Mouse (Mus musculus): ENCODE measurements around the gene Ctrc. TPM values are rescaled to one million over a fixed set of nuclear protein-coding genes. Genes with fewer than 3 reads are reported as not detected.
A peak's percentile ranks its signal among the peaks of the same experiment; 100 is the strongest.
"Not testable (repeated sequence)": the region's sequence is repeated elsewhere in the genome, so short reads cannot be mapped to it uniquely, and the experiment has no call there.

Gene Ctrc
- polyA plus RNA-seq, 1 experiment from 2014 or later = 0.18 TPM

DNA sequence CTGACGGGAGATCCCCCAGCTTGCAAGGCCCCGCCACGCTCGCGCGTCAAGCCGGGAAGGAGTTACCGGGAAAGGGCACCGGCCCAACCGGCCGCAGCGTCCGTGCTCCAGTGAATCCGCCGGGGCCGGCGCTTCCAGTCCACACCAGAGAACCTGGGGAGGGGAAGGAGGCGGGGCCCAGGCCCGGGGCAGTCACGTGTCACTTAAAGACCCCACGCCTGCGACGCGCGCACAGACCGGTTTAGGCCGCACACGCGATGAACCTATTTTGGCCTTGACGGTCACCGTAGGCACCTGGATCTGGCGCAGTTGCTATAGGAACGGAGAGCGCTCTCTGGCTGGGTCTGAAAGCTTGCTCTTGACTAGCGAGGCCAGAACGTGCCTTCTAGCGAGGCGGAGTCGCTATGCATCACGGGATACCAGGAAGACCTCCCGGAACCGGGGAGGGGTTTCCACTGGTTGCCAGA lies 55.6 kb downstream of the Ctrc start, which contains the start of gene Dnajc16:
Dnajc16 (minus strand) TSS at position 408 of the 467 bp plus-strand sequence.
- peak within 1 kb of the TSS; percentile 83 for H3K4me3 ChIP-seq (replicated peaks; ENCODE audit: low read length)
- peaks cover 26% of the 10 kb centered on the region for H3K4me1 ChIP-seq (ENCODE audit: control insufficient read depth, insufficient read depth, low read length)
- H3K27me3 ChIP-seq (ENCODE audit: control insufficient read depth, insufficient read depth, low read length) = no peaks in the 10 kb centered on the region
- WGBS = under 1% methylated on average over 42 of the region's 42 CpGs
- no peaks in the 10 kb centered on the region for H3K9me3 ChIP-seq (replicated peaks; ENCODE audit: control insufficient read depth, low read length)
- peak; percentile 85 for ATAC-seq (ENCODE audit: insufficient read depth, low FRiP score)
- peak within 1 kb of the TSS; percentile 85 for H3K27ac ChIP-seq (ENCODE audit: low read length)
- peak within 1 kb of the TSS; percentile 90 for H3K4me2 ChIP-seq (ENCODE audit: low read depth, low read length)
- no peaks in the 10 kb centered on the region for H3K36me3 ChIP-seq (ENCODE audit: control insufficient read depth, insufficient read depth, low read length)
- peak within 1 kb of the TSS; percentile 94 for H3K9ac ChIP-seq (ENCODE audit: low read length)

DNA sequence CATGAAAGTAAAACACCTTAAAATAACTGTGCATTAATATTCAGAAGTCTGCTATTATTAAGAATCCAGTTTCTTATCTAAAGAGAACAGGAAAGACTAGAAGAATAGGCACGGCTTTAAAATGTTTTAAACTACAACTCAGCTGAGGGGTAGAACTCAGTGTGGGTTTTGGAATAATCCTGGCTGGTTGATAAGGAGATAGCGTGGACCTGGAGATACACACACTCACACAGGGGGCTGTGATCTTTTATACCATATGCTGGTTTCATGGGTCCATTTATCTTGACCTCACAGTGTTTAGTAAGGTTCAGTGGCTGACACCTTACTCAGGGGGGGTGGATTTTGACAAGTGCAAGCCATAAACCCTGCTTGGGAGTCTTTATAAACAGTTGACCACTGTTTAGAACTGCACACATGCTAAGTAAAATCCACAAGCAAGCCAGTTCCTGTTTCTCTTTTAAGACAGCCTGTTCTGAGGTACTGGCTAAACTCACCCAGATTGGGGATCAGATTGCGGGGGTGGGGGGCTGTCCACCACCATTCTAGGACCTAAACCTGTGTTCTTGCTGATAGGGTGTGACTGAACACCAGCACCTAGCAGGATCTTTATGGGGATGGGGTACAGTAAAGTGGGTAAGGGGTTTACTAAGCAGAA lies 56.5 kb downstream of the Ctrc start:
- ATAC-seq (ENCODE audit: insufficient read depth, low FRiP score) = no peak
- peak overlapping the region; percentile 90 for H3K4me2 ChIP-seq (ENCODE audit: low read depth, low read length)
- WGBS = 32% methylated on average over 3 of the region's 3 CpGs
- peak overlapping the region; percentile 85 for H3K27ac ChIP-seq (ENCODE audit: low read length)
- peaks cover 18% of the 10 kb centered on the region for H3K4me1 ChIP-seq (ENCODE audit: control insufficient read depth, insufficient read depth, low read length)
- peaks cover 3% of the 10 kb centered on the region; the same call in 1 of the 2 replicates for H3K36me3 ChIP-seq (ENCODE audit: control insufficient read depth, insufficient read depth, low read length)
- H3K9ac ChIP-seq (ENCODE audit: low read length) = peak overlapping the region; percentile 94
- no peaks in the 10 kb centered on the region for H3K27me3 ChIP-seq (ENCODE audit: control insufficient read depth, insufficient read depth, low read length)
- peak overlapping the region; percentile 83 for H3K4me3 ChIP-seq (replicated peaks; ENCODE audit: low read length)
- H3K9me3 ChIP-seq (replicated peaks; ENCODE audit: control insufficient read depth, low read length) = no peaks in the 10 kb centered on the region

DNA sequence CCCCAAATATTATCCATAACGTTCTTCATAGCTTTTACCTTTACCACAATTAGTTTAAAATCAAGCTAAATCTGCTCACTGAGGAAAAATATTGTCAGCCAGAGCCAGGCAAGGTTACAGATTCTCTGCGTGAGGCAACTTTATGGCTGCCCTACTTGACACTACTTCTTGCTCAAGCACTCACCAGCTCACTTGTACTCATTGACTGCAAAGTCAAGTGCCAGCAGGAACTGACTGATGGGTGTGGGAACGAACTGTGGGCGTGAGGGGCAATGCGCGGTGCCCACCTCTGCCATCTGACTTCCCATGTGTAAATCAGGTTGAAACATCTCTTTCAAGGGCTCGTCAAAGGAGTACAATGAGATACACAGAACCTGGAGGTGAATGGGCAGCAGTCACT lies 58.7 kb downstream of the Ctrc start:
- 91% methylated on average over 7 of the region's 7 CpGs for WGBS
- Histone ChIP-seq H3K9ac (ENCODE audit: low read length) (no peak overlapping the region), H3K4me1 (ENCODE audit: control insufficient read depth, insufficient read depth, low read length) (peaks cover 10% of the 10 kb centered on the region), H3K9me3 (replicated peaks; ENCODE audit: control insufficient read depth, low read length) (no peaks in the 10 kb centered on the region), H3K27ac (ENCODE audit: low read length) (no peak overlapping the region), H3K36me3 (ENCODE audit: control insufficient read depth, insufficient read depth, low read length) (peaks cover 7% of the 10 kb centered on the region; the same call in 1 of the 2 replicates), H3K4me2 (ENCODE audit: low read depth, low read length) (no peak overlapping the region), H3K4me3 (replicated peaks; ENCODE audit: low read length) (no peak overlapping the region), H3K27me3 (ENCODE audit: control insufficient read depth, insufficient read depth, low read length) (no peaks in the 10 kb centered on the region)
- no peak for ATAC-seq (ENCODE audit: insufficient read depth, low FRiP score)

DNA sequence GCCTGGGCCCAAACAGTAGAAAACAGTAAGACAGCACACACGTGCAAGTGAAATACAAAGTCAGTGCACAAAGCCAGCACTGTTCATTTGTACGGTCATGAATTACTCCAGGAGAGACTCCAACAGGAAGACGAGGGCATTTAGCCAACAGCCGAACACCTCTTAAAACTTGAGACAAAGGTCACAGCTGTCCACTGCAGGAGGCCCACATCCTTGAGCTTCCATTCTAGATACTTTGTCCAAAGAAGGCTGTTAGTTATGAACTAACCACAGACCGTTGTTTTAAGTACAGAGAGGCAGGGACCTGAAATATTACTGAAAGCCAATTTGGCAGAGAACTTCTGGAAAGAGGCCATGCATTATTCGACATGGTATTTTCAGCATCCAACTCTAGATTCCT lies 59.1 kb downstream of the Ctrc start:
- H3K9me3 ChIP-seq (replicated peaks; ENCODE audit: control insufficient read depth, low read length) = no peaks in the 10 kb centered on the region
- peaks cover 10% of the 10 kb centered on the region for H3K4me1 ChIP-seq (ENCODE audit: control insufficient read depth, insufficient read depth, low read length)
- no peak overlapping the region for H3K9ac ChIP-seq (ENCODE audit: low read length)
- H3K27ac ChIP-seq (ENCODE audit: low read length) = no peak overlapping the region
- no peak overlapping the region for H3K4me3 ChIP-seq (replicated peaks; ENCODE audit: low read length)
- ATAC-seq (ENCODE audit: insufficient read depth, low FRiP score) = no peak
- peaks cover 7% of the 10 kb centered on the region; the same call in 1 of the 2 replicates for H3K36me3 ChIP-seq (ENCODE audit: control insufficient read depth, insufficient read depth, low read length)
- 63% methylated on average over 6 of the region's 6 CpGs for WGBS
- no peak overlapping the region for H3K4me2 ChIP-seq (ENCODE audit: low read depth, low read length)
- H3K27me3 ChIP-seq (ENCODE audit: control insufficient read depth, insufficient read depth, low read length) = no peaks in the 10 kb centered on the region

DNA sequence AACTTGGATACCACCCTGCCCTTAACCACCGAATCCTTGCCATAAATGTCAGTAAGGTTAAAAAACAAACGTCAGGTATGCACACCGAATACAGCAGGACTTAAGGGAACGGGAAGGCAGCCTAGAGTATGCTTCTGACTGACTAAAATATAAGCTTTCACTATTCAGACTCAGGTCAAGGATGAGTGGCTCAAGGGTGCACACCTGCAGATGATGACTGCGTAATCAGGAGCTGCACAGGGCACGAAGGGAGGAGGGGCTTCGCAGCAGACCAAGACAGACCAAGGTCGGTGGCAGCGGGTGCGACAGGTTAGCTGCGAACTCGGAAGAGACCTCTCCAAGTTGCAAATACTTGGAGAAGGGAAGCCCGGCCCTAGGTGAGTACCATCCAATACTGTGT lies 60.0 kb downstream of the Ctrc start:
- no peaks in the 10 kb centered on the region for H3K27me3 ChIP-seq (ENCODE audit: control insufficient read depth, insufficient read depth, low read length)
- H3K27ac ChIP-seq (ENCODE audit: low read length) = no peak overlapping the region
- H3K9ac ChIP-seq (ENCODE audit: low read length) = no peak overlapping the region
- H3K4me3 ChIP-seq (replicated peaks; ENCODE audit: low read length) = no peak overlapping the region
- no peak for ATAC-seq (ENCODE audit: insufficient read depth, low FRiP score)
- WGBS = 87% methylated on average over 13 of the region's 13 CpGs
- peaks cover 10% of the 10 kb centered on the region for H3K4me1 ChIP-seq (ENCODE audit: control insufficient read depth, insufficient read depth, low read length)
- peaks cover 10% of the 10 kb centered on the region; the same call in 1 of the 2 replicates for H3K36me3 ChIP-seq (ENCODE audit: control insufficient read depth, insufficient read depth, low read length)
- H3K9me3 ChIP-seq (replicated peaks; ENCODE audit: control insufficient read depth, low read length) = no peaks in the 10 kb centered on the region
- no peak overlapping the region for H3K4me2 ChIP-seq (ENCODE audit: low read depth, low read length)

DNA sequence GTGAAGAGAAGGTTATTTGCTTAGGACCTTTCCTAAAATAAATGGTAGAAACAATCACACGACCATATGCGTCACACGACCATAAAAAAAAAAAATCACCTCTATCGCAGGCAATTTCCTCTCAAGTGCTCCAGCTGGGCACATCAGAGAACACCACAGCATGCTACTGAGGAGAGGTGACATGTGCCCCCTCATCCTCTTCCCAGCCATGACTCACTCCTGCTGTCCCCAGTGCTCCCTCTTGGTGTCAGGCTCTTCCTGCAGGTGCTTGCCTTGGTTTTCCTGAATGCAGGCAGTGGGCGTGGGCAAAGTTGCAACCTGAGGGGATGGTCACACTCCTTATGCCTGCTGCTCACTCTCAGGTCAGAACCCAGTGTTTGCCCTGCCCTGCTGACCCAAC lies 61.3 kb downstream of the Ctrc start:
- Histone ChIP-seq H3K27ac (ENCODE audit: low read length) (no peak overlapping the region), H3K4me3 (replicated peaks; ENCODE audit: low read length) (no peak overlapping the region), H3K36me3 (ENCODE audit: control insufficient read depth, insufficient read depth, low read length) (peaks cover 15% of the 10 kb centered on the region; the same call in 1 of the 2 replicates), H3K4me1 (ENCODE audit: control insufficient read depth, insufficient read depth, low read length) (peaks cover 4% of the 10 kb centered on the region), H3K4me2 (ENCODE audit: low read depth, low read length) (no peak overlapping the region), H3K27me3 (ENCODE audit: control insufficient read depth, insufficient read depth, low read length) (no peaks in the 10 kb centered on the region), H3K9me3 (replicated peaks; ENCODE audit: control insufficient read depth, low read length) (no peaks in the 10 kb centered on the region), H3K9ac (ENCODE audit: low read length) (0 out of 2 replicates have a peak overlapping the region, but pooled peaks have one; percentile 1)
- 76% methylated on average over 5 of the region's 5 CpGs for WGBS
- ATAC-seq (ENCODE audit: insufficient read depth, low FRiP score) = no peak

DNA sequence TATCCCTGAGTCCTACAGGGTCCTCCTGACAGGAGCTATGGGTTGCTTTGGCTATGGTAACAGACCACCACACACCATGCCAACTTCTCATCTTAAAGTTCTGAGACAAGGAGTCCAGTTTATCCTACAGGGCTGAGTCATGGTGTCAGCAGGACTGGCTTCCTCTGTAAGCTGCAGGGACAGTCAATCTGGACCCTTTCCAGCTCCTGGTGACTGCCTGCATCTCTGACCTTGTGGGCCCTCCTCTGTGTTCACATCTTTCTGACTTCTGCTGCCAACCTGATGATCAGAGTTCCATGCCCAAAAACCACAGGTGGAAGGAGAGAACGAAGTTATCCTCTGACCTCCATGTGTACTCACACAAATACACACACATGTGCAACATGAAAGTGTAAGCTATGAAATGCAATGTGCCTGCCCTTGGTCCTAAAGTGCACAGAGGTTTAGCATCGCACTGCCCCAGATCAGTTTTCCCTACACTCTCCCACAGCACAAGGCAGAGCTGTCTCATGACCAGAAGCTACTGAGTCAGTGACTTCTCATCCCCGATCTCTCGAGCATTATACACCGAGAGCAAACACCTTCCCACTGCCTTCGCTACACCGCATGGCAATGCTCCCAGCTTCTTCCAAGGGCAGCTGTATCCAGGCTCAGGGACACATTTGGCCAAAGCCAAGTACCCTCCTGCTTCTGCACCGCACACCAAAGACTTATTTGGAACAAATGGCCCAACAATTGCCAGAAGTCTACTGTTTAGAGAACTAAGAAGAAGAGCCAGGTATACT lies 64.8 kb downstream of the Ctrc start:
- H3K4me3 ChIP-seq (replicated peaks; ENCODE audit: low read length) = no peak overlapping the region
- H3K4me2 ChIP-seq (ENCODE audit: low read depth, low read length) = no peak overlapping the region
- ATAC-seq (ENCODE audit: insufficient read depth, low FRiP score) = no peak
- H3K27ac ChIP-seq (ENCODE audit: low read length) = no peak overlapping the region
- H3K27me3 ChIP-seq (ENCODE audit: control insufficient read depth, insufficient read depth, low read length) = no peaks in the 10 kb centered on the region
- peaks cover 20% of the 10 kb centered on the region for H3K36me3 ChIP-seq (ENCODE audit: control insufficient read depth, insufficient read depth, low read length)
- H3K9ac ChIP-seq (ENCODE audit: low read length) = no peak overlapping the region
- no peaks in the 10 kb centered on the region for H3K4me1 ChIP-seq (ENCODE audit: control insufficient read depth, insufficient read depth, low read length)
- H3K9me3 ChIP-seq (replicated peaks; ENCODE audit: control insufficient read depth, low read length) = no peaks in the 10 kb centered on the region
- 94% methylated on average over 8 of the region's 8 CpGs for WGBS

DNA sequence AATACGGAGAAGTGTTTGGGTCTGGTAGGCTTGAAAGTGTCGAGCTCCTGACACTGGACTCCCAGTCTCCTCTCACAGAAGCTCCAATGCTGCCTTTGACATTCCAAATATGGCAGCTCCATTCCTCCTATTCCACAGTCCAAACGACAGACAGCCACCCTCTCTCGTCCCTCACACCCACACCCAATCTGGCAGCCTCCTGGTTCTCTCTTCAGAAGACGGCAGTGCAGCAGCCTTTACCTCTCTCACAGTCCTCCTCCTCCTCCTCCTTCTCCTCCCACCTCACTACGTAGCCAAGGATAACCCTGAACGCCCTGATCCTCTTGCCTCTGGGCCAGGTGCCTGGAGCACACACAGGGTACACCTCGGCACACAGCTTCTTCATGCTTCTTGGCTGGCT lies 66.3 kb downstream of the Ctrc start:
- Histone ChIP-seq H3K9me3 (replicated peaks; ENCODE audit: control insufficient read depth, low read length) (no peaks in the 10 kb centered on the region), H3K4me2 (ENCODE audit: low read depth, low read length) (no peak overlapping the region), H3K36me3 (ENCODE audit: control insufficient read depth, insufficient read depth, low read length) (peaks cover 24% of the 10 kb centered on the region), H3K27me3 (ENCODE audit: control insufficient read depth, insufficient read depth, low read length) (no peaks in the 10 kb centered on the region), H3K4me1 (ENCODE audit: control insufficient read depth, insufficient read depth, low read length) (no peaks in the 10 kb centered on the region), H3K27ac (ENCODE audit: low read length) (no peak overlapping the region), H3K9ac (ENCODE audit: low read length) (no peak overlapping the region), H3K4me3 (replicated peaks; ENCODE audit: low read length) (no peak overlapping the region)
- WGBS = 88% methylated on average over 8 of the region's 8 CpGs
- no peak for ATAC-seq (ENCODE audit: insufficient read depth, low FRiP score)

DNA sequence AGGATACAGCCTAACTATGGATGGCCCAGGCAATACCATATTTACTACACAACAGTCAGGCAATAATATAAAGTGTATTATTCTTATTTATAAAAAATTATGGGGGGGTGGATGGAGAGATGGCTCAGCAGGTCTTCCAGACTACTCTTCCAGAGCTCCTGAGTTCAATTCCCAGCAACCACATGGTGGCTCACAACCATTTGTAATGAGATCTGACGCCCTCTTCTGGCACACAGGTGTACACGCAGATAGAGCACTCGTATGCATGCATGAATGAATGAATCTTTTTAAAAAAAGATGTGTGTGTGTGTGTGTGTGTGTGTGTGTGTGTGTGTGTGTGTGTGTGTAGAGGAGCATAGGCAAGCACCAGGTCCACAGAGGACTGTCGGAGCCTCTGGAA lies 73.1 kb downstream of the Ctrc start:
- H3K27me3 ChIP-seq (ENCODE audit: control insufficient read depth, insufficient read depth, low read length); H3K4me2 ChIP-seq (ENCODE audit: low read depth, low read length); H3K4me1 ChIP-seq (ENCODE audit: control insufficient read depth, insufficient read depth, low read length); H3K27ac ChIP-seq (ENCODE audit: low read length); H3K9ac ChIP-seq (ENCODE audit: low read length); H3K4me3 ChIP-seq (replicated peaks; ENCODE audit: low read length); ATAC-seq (ENCODE audit: insufficient read depth, low FRiP score); H3K9me3 ChIP-seq (replicated peaks; ENCODE audit: control insufficient read depth, low read length): not testable (repeated sequence)
- 85% methylated on average over 4 of the region's 4 CpGs for WGBS
- peaks cover 31% of the 10 kb centered on the region for H3K36me3 ChIP-seq (ENCODE audit: control insufficient read depth, insufficient read depth, low read length)
